Mouse (Mus musculus): ENCODE data around the gene Coro1a.

DNA sequence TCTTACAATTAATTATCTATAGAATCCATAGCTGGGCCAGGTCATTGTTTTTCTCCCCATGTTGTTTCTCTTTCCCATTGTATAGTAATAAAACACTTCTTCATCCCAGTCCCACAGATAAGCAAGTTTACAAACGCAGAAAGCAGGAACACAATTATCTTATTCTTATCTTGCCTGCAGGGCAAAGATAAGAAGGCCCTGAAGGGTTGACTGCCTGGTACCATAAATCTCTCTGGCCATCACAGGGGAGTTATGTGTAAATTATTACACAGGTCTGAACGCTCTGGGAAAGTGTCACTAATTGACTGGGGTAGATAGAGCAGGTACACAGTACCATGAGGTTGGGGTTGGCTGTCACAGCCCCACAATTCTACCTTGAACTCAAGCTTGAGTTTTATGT, 56.7 kb downstream of the Coro1a start:
- no peak for TF ChIP-seq FOSL1 (IDR thresholded peaks at IDR 0.05; ENCODE audit: insufficient read depth, low read length, poor library complexity, severe bottlenecking)
- no peak for TF ChIP-seq MAX (IDR thresholded peaks at IDR 0.05)

Measured in C2C12 (cell line).